Mouse (Mus musculus): ENCODE measurements at regions not wholly inside any gene's neighbourhood (a gene's known extent, or its start where the extent isn't known, plus 50 kb on each side); places are given as distances from the start of the nearest gene placed in this dataset.

DNA sequence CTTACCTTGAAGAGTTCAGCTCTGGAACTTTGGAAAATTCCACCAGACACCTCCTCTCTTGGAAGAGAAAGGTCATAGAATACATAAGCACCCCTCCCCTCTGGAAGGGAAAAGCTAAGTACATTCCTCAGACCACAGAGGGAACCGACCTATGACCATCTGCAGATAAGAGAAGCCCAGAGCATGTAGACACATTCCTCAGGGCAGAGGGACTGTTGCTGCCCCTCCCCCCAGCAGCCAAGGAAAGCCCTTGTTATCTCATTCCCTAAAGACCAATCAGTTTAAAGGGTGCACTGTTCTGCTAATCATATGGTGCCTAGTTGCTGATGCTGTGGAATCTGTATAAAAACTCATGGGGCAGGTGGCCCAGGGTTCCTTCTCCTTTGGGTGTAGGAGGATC, 511.2 kb upstream of the A830018L16Rik start:
- TF ChIP-seq E2F4 (IDR thresholded peaks at IDR 0.05; ENCODE audit: insufficient replicate concordance, low read depth, low read length) (no peak), POLR2A (IDR thresholded peaks at IDR 0.05; ENCODE audit: low read depth, low read length) (no peak), CTCF (conservative IDR thresholded peaks at IDR 0.05 in 1 of 2, IDR thresholded peaks at IDR 0.05 in 1 of 2; ENCODE audit: low read depth in 2 of 2, low read length in 2 of 2) (no peak)

All from CH12.LX (cell line).